Mouse (Mus musculus) cortical plate, adult 2 months (tissue): ENCODE results near the gene Vmn2r80. TPM values are rescaled to one million over a fixed set of nuclear protein-coding genes. Genes with fewer than 3 reads are reported as not detected.
A peak's percentile ranks its signal among the peaks of the same experiment; 100 is the strongest.
"Not testable (repeated sequence)": the region's sequence is repeated elsewhere in the genome, so short reads cannot be mapped to it uniquely, and the experiment has no call there.

ENCODE experiments used
- H3K27ac ChIP-seq: fragments of 200-500 bp; 2 replicates; pipeline ENCODE4 v1.5.1; 2012; ENCODE audit warnings: low read length, control low read depth, inconsistent platforms; ENCODE audit not compliant: insufficient read depth
- H3K4me1 ChIP-seq: fragments of 200-500 bp; 2 replicates; pipeline ENCODE4 v1.6.1; 2011; ENCODE audit warnings: low read length; ENCODE audit not compliant: control insufficient read depth, insufficient read depth
- H3K4me3 ChIP-seq: fragments of 200-500 bp; 2 replicates; pipeline ENCODE4 v1.5.1; 2011; ENCODE audit warnings: mild to moderate bottlenecking, low read length, control low read depth; ENCODE audit not compliant: insufficient read depth
- CTCF ChIP-seq: fragments of 200-500 bp; IDR thresholded peaks from 2 replicates; pipeline ENCODE4 v1.5.1; 2011; ENCODE audit warnings: mild to moderate bottlenecking, control low read depth, low read length; ENCODE audit not compliant: insufficient read depth; ENCODE audit errors: extremely low read depth
- POLR2A ChIP-seq: fragments of 200-500 bp; IDR thresholded peaks from 2 replicates; pipeline ENCODE4 v1.6.1; 2011; ENCODE audit warnings: mild to moderate bottlenecking, low read length, control low read depth; ENCODE audit not compliant: insufficient read depth; ENCODE audit errors: extremely low read depth
- polyA plus RNA-seq: library from polyadenylated mRNA; depleted of rRNA; stranded (reverse); fragments of >200 nt; gene quantifications from 2 replicates; pipeline ENCODE4 v1.2.3, GENCODE M21; 2012; rRNA removed

The Vmn2r80 gene
- not detected in 2 replicates for polyA plus RNA-seq

- H3K4me1 ChIP-seq, H3K4me3 ChIP-seq, H3K27ac ChIP-seq: not testable (repeated sequence)
Measured at GRCm38 (mm10) chr10:79148469-79148868, at the start of gene Vmn2r80. Gene Vmn2r80, plus strand, starts transcription at chr10:79148769.

- TF ChIP-seq POLR2A (no peak), CTCF (no peak)
- H3K4me1 ChIP-seq, result no peaks in the 10 kb centered on the region
- H3K4me3 ChIP-seq, result no peak overlapping the region
- H3K27ac ChIP-seq, result no peak overlapping the region
Measured at GRCm38 (mm10) chr10:79106325-79107282, 42.0 kb upstream of the Vmn2r80 start.

DNA sequence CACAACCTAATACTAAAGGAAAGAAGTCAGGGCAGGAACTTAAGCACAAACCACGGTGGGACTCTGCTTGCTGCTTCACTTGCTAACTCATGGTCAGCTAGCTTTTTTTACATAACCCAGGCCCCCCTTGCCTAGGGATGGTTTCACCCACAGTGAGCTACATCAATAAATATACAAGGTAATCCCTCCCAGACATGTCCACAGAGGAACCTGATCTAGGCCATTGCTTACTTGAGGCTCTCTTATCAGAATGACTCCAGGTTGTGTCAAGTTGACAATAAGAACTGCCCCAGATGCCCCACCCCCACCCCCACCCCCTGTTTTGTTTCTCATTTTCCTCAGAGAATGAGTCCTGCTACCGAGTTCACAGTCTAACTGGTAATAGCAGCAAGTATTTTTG is 41.0 kb upstream of the Vmn2r80 start:
- Histone ChIP-seq H3K27ac (no peak overlapping the region), H3K4me3 (no peak overlapping the region), H3K4me1 (no peaks in the 10 kb centered on the region)
- no peak for TF ChIP-seq CTCF
- TF ChIP-seq POLR2A, result no peak

DNA sequence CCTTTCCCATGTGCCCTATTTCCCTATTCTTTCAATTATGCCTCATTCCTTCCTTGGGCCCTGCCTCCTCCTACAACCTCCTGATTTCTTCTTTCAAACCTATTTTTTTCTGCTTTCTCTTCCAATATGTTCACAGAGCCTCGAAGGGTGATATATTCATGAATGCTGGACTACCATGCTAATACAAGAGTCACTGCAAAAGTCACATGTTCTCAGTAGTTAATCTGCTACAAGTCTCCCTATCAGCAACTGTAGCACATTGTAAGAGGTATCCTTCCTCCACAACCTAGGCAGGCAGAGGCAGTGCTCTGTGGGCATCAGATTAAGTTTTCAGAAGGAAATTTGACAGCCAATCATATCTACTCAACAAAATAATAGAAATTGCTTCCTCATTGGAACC is 39.4 kb upstream of the Vmn2r80 start:
- no peak for TF ChIP-seq CTCF
- no peak for TF ChIP-seq POLR2A

DNA sequence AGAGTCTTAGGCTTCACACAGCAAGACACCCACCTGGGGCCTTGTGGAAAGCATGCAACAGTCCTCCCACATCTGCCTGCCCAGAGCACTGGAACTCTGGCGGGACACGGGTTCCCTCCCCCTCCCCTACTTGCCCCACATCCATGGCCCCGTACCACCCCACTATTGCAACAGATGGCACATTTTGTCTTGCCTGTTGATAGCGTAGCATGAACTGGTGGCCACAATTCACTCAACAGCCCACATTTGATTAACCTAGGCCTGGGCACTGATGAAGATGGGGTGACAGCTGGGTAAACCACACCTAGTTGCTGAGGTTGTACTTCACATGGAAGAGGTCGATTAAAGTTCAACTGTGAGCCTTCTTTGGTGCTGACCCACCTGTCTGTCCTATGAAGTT is 38.1 kb upstream of the Vmn2r80 start:
- no peak for TF ChIP-seq CTCF
- TF ChIP-seq POLR2A, result no peak
- Histone ChIP-seq H3K4me3 (no peak overlapping the region), H3K4me1 (no peaks in the 10 kb centered on the region), H3K27ac (no peak overlapping the region)

More for the DNA sequence above, 39.4 kb upstream of the Vmn2r80 start:
- Histone ChIP-seq H3K4me1 (no peaks in the 10 kb centered on the region), H3K27ac (no peak overlapping the region), H3K4me3 (no peak overlapping the region)

DNA sequence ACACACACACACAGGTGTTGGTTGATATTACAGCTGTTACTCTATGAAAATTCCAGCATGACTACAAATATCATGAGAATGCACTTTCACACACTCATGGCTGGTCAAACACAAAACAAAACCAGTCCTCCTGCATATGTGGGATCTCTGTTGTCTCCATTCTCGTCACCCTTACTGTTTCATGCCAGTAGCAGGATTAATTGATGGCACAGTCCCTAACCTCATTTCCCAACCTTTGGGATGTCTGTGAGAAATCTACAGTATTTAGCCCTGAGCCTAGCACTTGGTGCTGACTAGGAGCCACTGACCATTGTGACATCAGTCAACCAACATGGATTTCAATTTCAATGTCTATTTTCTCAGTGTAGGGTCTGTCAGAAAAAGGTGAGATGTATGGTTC is 33.5 kb upstream of the Vmn2r80 start:
- TF ChIP-seq POLR2A, result no peak
- no peak for TF ChIP-seq CTCF
- Histone ChIP-seq H3K27ac (no peak overlapping the region), H3K4me3 (no peak overlapping the region)

GRCm38 (mm10) chr10:79116125-79116849 is 32.3 kb upstream of the Vmn2r80 start:
- Histone ChIP-seq H3K27ac (no peak overlapping the region), H3K4me1 (no peaks in the 10 kb centered on the region), H3K4me3 (no peak overlapping the region)
- TF ChIP-seq CTCF, result peak; percentile 63; the same call in 1 of the 2 replicates
- TF ChIP-seq POLR2A, result no peak

More for the DNA sequence above, 33.5 kb upstream of the Vmn2r80 start:
- H3K4me1 ChIP-seq, result no peaks in the 10 kb centered on the region

DNA sequence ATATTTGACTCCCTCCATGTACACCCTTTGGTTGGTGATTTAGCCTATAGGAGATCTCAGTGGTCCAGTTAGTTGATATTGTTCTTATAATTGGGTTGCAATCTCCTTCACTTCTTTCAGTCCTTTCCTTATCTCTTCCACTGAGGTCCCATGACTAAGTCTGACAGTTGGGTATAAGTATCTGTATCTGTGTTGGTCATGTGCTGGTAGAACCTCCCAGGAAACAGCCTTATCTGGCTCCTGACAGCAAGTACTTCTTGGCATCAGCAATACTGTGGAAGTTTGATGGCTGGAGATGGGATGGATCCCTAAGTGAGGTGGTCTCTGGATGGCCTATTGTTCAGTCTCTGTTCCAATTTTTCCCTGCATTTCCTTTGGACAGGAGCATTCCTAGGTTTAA is 3.0 kb downstream of the Vmn2r80 start:
- no peak overlapping the region for H3K27ac ChIP-seq
- H3K4me3 ChIP-seq, result no peak overlapping the region
- TF ChIP-seq POLR2A, result no peak
- TF ChIP-seq CTCF, result no peak
- H3K4me1 ChIP-seq, result no peaks in the 10 kb centered on the region

GRCm38 (mm10) chr10:79199973-79200372 is 51.4 kb downstream of the Vmn2r80 start:
- not testable (repeated sequence) for H3K4me3 ChIP-seq, H3K27ac ChIP-seq, H3K4me1 ChIP-seq

- Histone ChIP-seq H3K27ac (no peak overlapping the region), H3K4me3 (no peak overlapping the region), H3K4me1 (no peaks in the 10 kb centered on the region)
- TF ChIP-seq CTCF (no peak), POLR2A (no peak)
Measured at GRCm38 (mm10) chr10:79220432-79220831, 71.9 kb downstream of the Vmn2r80 start.
